ENCODE assay signal across 21 mouse cellular contexts in genomic region chr19:37555863-37556566, GRCm38 (mm10). TPM values are rescaled to one million over a fixed set of nuclear protein-coding genes. Genes with fewer than 3 reads are reported as not detected.
A peak's percentile ranks its signal among the peaks of the same experiment; 100 is the strongest.
DNase-seq lines count a peak whose midpoint lies in the region; ATAC-seq and TF ChIP-seq lines count a peak whose summit lies in the region.
"Had no signal": no experiment of that assay in that cellular context is flagged by ENCODE, and none has a peak within 500 bp of the region (broad histone marks: within the 10 kb centered on the region; RNA-seq: fewer than 3 reads in every experiment).

No protein-coding gene starts in this region.

- H3K4me1 ChIP-seq in stomach, embryonic 15.5 days = peaks cover 8% of the 10 kb centered on the region
- H3K4me1 ChIP-seq in stomach, postnatal 0 days (replicated peaks; ENCODE audit: control insufficient read depth, insufficient read depth) = no peaks in the 10 kb centered on the region
- H3K4me1 ChIP-seq in liver, embryonic 15.5 days (replicated peaks) = peaks cover 93% of the 10 kb centered on the region

- H3K4me3 ChIP-seq in stomach, embryonic 15.5 days (replicated peaks) = no peak overlapping the region
- H3K4me3 ChIP-seq in stomach, postnatal 0 days (ENCODE audit: low read depth, low read length) = no peak overlapping the region
- peak overlapping the region; percentile 5 for H3K4me3 ChIP-seq in liver, embryonic 15.5 days (replicated peaks)
- H3K4me3 ChIP-seq: embryonic facial prominence, embryonic 12.5 days; heart, embryonic 15.5 days; myocyte had no signal

- no peak overlapping the region for H3K27ac ChIP-seq in stomach, embryonic 15.5 days
- H3K27ac ChIP-seq in stomach, postnatal 0 days (replicated peaks) = no peak overlapping the region
- peak overlapping the region; percentile 78 for H3K27ac ChIP-seq in liver, embryonic 15.5 days (replicated peaks)
- H3K27ac ChIP-seq: embryonic facial prominence, embryonic 12.5 days; heart, embryonic 15.5 days; hindbrain, postnatal 0 days; macrophage had no signal

- no peak for TF ChIP-seq EP300 in stomach, postnatal 0 days (optimal IDR thresholded peaks at IDR 0.05)

- TF ChIP-seq CTCF in stomach, postnatal 0 days (IDR thresholded peaks at IDR 0.05; ENCODE audit: low read depth) = no peak

- peak; percentile 49; the same call in 1 of the 2 replicates for ATAC-seq in stomach, embryonic 15.5 days (ENCODE audit: insufficient read depth, low FRiP score, low read depth)
- no peak for ATAC-seq in stomach, postnatal 0 days (ENCODE audit: low FRiP score, low TSS enrichment)
- ATAC-seq in common myeloid progenitor, adult 5-6 weeks (replicated peaks; ENCODE audit: low read depth, poor library complexity, severe bottlenecking) = 0 out of 2 replicates have a peak, but pooled peaks have one; percentile 15
- ATAC-seq in liver, embryonic 15.5 days (ENCODE audit: insufficient read depth) = peak; percentile 83
- ATAC-seq in frontal cortex, adult (ENCODE audit: low TSS enrichment) = no peak
- ATAC-seq: activated CD4-positive, CD25-positive, alpha-beta regulatory T cell, adult 4 months; forebrain, embryonic 16.5 days; hindbrain, postnatal 0 days had no signal

- WGBS in stomach, embryonic 15.5 days = 84% methylated on average over 6 of the region's 6 CpGs
- 91% methylated on average over 6 of the region's 6 CpGs for WGBS in stomach, postnatal 0 days
- WGBS in liver, embryonic 15.5 days (ENCODE audit: insufficient replicate concordance) = 37% methylated on average over 6 of the region's 6 CpGs

- H3K9ac ChIP-seq in stomach, embryonic 15.5 days = no peak overlapping the region
- no peak overlapping the region for H3K9ac ChIP-seq in stomach, postnatal 0 days (ENCODE audit: low read length)
- peak overlapping the region; percentile 13; the same call in 1 of the 2 replicates for H3K9ac ChIP-seq in liver, embryonic 15.5 days
- H3K9ac ChIP-seq: embryonic facial prominence, embryonic 12.5 days; heart, embryonic 15.5 days had no signal

- H3K9me3 ChIP-seq in stomach, embryonic 15.5 days = no peaks in the 10 kb centered on the region
- no peaks in the 10 kb centered on the region for H3K9me3 ChIP-seq in stomach, postnatal 0 days (ENCODE audit: control insufficient read depth, low read length)
- H3K9me3 ChIP-seq in liver, embryonic 15.5 days (replicated peaks) = no peaks in the 10 kb centered on the region
- H3K9me3 ChIP-seq: embryonic facial prominence, embryonic 12.5 days; heart, embryonic 15.5 days had no signal

- H3K27me3 ChIP-seq in stomach, embryonic 15.5 days (replicated peaks) = no peaks in the 10 kb centered on the region
- H3K27me3 ChIP-seq in stomach, postnatal 0 days (ENCODE audit: control insufficient read depth, insufficient read depth, low read length) = no peaks in the 10 kb centered on the region
- H3K27me3 ChIP-seq in liver, embryonic 15.5 days = no peaks in the 10 kb centered on the region
- H3K27me3 ChIP-seq: embryonic facial prominence, embryonic 12.5 days; heart, embryonic 15.5 days had no signal

- no peaks in the 10 kb centered on the region for H3K36me3 ChIP-seq in stomach, embryonic 15.5 days
- no peaks in the 10 kb centered on the region for H3K36me3 ChIP-seq in stomach, postnatal 0 days (ENCODE audit: control insufficient read depth, insufficient read depth, low read length)
- peaks cover 12% of the 10 kb centered on the region for H3K36me3 ChIP-seq in liver, embryonic 15.5 days (replicated peaks)
- H3K36me3 ChIP-seq: embryonic facial prominence, embryonic 12.5 days; heart, embryonic 15.5 days had no signal

- H3K4me2 ChIP-seq in stomach, embryonic 15.5 days = no peak overlapping the region
- no peak overlapping the region for H3K4me2 ChIP-seq in stomach, postnatal 0 days (replicated peaks; ENCODE audit: low read depth)
- peak overlapping the region; percentile 63 for H3K4me2 ChIP-seq in liver, embryonic 15.5 days
- H3K4me2 ChIP-seq: embryonic facial prominence, embryonic 12.5 days; heart, embryonic 15.5 days had no signal

- no peak for DNase-seq in stomach, postnatal 0 days (ENCODE audit: low spot score)
- no peak for DNase-seq in embryo, embryonic 9.5 days (ENCODE audit: extremely low spot score)
- no peak for DNase-seq in right cerebral cortex, postnatal 36 days (ENCODE audit: low spot score in 2 of 2)
- DNase-seq: adrenal gland, postnatal 10 days; cerebellum, adult 18-20 months; cerebellum, postnatal 36 days; kidney, adult 11 months; midbrain, embryonic 14.5 days; spleen, adult 18-20 months; thymus, adult 18-20 months had no signal

RNA-seq across cellular contexts. Expression of gene Exoc6, which starts 5.8 kb away (rescaled TPM):
- 14.9 and 15.5 TPM in 2 replicates for polyA plus RNA-seq in stomach, embryonic 15.5 days (2015; fragmentation: Nextera tagmentation; extraction: Ambion mirVana)
- 8.7 and 9.0 TPM in 2 replicates for polyA plus RNA-seq in stomach, postnatal 0 days (2015; fragmentation: Nextera tagmentation; extraction: Ambion mirVana)
- total RNA-seq in common myeloid progenitor, adult 5-6 weeks (2017) = 108 and 109 TPM in 2 replicates
- 27.2 and 27.5 TPM in 2 replicates for polyA plus RNA-seq in liver, embryonic 15.5 days (2015; fragmentation: Nextera tagmentation; extraction: Ambion mirVana)

Comparison
In these comparisons a context has a peak if more than half of its experiments do, and no peak if none do; other contexts are left out.
1. ATAC-seq: peak in stomach, embryonic 15.5 days (single experiment), common myeloid progenitor, adult 5-6 weeks (single experiment) and liver, embryonic 15.5 days (single experiment); none in stomach, postnatal 0 days (single experiment) and frontal cortex, adult (single experiment).